26 mouse cellular contexts compared by ENCODE assay signal in genomic region chr8:75039754-75040153, GRCm38 (mm10). TPM values are rescaled to one million over a fixed set of nuclear protein-coding genes. Genes with fewer than 3 reads are reported as not detected.
DNase-seq lines count a peak whose midpoint lies in the region; ATAC-seq and TF ChIP-seq lines count a peak whose summit lies in the region.
"Had no signal": no experiment of that assay in that cellular context is flagged by ENCODE, and none has a peak within 500 bp of the region (broad histone marks: within the 10 kb centered on the region; RNA-seq: fewer than 3 reads in every experiment).

No protein-coding gene starts in this region.

- no peaks in the 10 kb centered on the region for H3K9me3 ChIP-seq in heart, embryonic 15.5 days (replicated peaks)
- H3K9me3 ChIP-seq: hindbrain, embryonic 15.5 days; intestine, embryonic 15.5 days; liver, embryonic 13.5 days; neural tube, embryonic 15.5 days had no signal

- intact Hi-C loops in gastrocnemius, adult 2 months (cut with DNase I) = loop anchor here (5.0 kb wide), 1 partner anchor 53 kb away; the partner anchor contains the start of gene Hmox1

- WGBS in heart, embryonic 15.5 days = 46% methylated on average over 1 of the region's 1 CpGs

- DNase-seq in gastrocnemius, adult 2 months = no peak
- DNase-seq in gastrocnemius, postnatal 25 days = no peak
- no peak for DNase-seq in heart, adult 9 months (ENCODE audit: low spot score in 2 of 2)
- peak; percentile 51 for DNase-seq in lung, postnatal 25 days (ENCODE audit: low spot score)
- DNase-seq in lung, postnatal 10 days = no peak
- no peak for DNase-seq in cerebellum, adult 18-20 months
- DNase-seq: adrenal gland, postnatal 10 days; cerebellum, postnatal 10 days; embryo, embryonic 11 days; forebrain, postnatal 0 days; kidney, adult 9 months; kidney, postnatal 25 days; layer of hippocampus, adult 9-11 months; left cerebral cortex, postnatal 4 days; liver, embryonic 13.5 days; midbrain, embryonic 14.5 days; right cerebral cortex, adult 18-20 months had no signal

- no peak overlapping the region for H3K4me3 ChIP-seq in gastrocnemius, adult 2 months
- no peak overlapping the region for H3K4me3 ChIP-seq in heart, embryonic 15.5 days
- H3K4me3 ChIP-seq: hindbrain, embryonic 15.5 days; intestine, embryonic 15.5 days; left cerebral cortex, adult 2 months; liver, embryonic 13.5 days; neural tube, embryonic 15.5 days had no signal

- no peaks in the 10 kb centered on the region for H3K36me3 ChIP-seq in heart, embryonic 15.5 days
- H3K36me3 ChIP-seq: hindbrain, embryonic 15.5 days; intestine, embryonic 15.5 days; liver, embryonic 13.5 days; neural tube, embryonic 15.5 days had no signal

- H3K4me2 ChIP-seq in heart, embryonic 15.5 days = no peak overlapping the region
- H3K4me2 ChIP-seq: hindbrain, embryonic 15.5 days; intestine, embryonic 15.5 days; liver, embryonic 13.5 days; neural tube, embryonic 15.5 days had no signal

- no peak for TF ChIP-seq CTCF in gastrocnemius, adult 2 months (IDR thresholded peaks at IDR 0.05)

- H3K27me3 ChIP-seq in heart, embryonic 15.5 days = no peaks in the 10 kb centered on the region
- H3K27me3 ChIP-seq: hindbrain, embryonic 15.5 days; intestine, embryonic 15.5 days; liver, embryonic 13.5 days; neural tube, embryonic 15.5 days; Patski had no signal

- ATAC-seq in heart, embryonic 15.5 days (replicated peaks; ENCODE audit: insufficient number of reproducible peaks, insufficient read depth, low FRiP score, low read depth) = no peak
- peak; percentile 17; the same call in 1 of the 2 replicates for ATAC-seq in neutrophil, adult 5-6 weeks (ENCODE audit: extremely low read depth, insufficient number of reproducible peaks, low FRiP score, poor library complexity, severe bottlenecking)
- ATAC-seq: activated CD4-positive, CD25-positive, alpha-beta regulatory T cell, adult 4 months; CD4-positive, CD25-positive, alpha-beta regulatory T cell, adult 4 months; forebrain, postnatal 0 days; intestine, embryonic 15.5 days; Patski had no signal

- no peak overlapping the region for H3K9ac ChIP-seq in heart, embryonic 15.5 days
- H3K9ac ChIP-seq: forebrain, postnatal 0 days; hindbrain, embryonic 15.5 days; intestine, embryonic 15.5 days; liver, embryonic 13.5 days; neural tube, embryonic 15.5 days had no signal

- peak overlapping the region; percentile 80 for H3K27ac ChIP-seq in gastrocnemius, adult 2 months
- H3K27ac ChIP-seq in heart, embryonic 15.5 days = peak overlapping the region; percentile 92
- H3K27ac ChIP-seq: hindbrain, embryonic 15.5 days; intestine, embryonic 15.5 days; left cerebral cortex, adult 2 months; liver, embryonic 13.5 days; neural tube, embryonic 15.5 days had no signal

- H3K4me1 ChIP-seq in heart, embryonic 15.5 days (replicated peaks) = peaks cover 48% of the 10 kb centered on the region

RNA-seq across cellular contexts. Expression of gene Tom1, which starts 6.2 kb away (rescaled TPM):
- 10 to 100 TPM; 45.9 to 49.7 TPM for total RNA-seq in gastrocnemius, adult 2 months (2021)
- total RNA-seq in gastrocnemius, postnatal 25 days (2021) = 10 to 100 TPM; 38.6 to 47.8 TPM
- 41.3 and 46.9 TPM in 2 replicates for polyA plus RNA-seq in heart, embryonic 15.5 days (2015; fragmentation: Nextera tagmentation; extraction: Ambion mirVana)
- total RNA-seq in neutrophil, adult 5-6 weeks (2017) = 10.3 and 11.6 TPM in 2 replicates

RNA-seq across cellular contexts. Expression of gene Hmgxb4, which starts 46.6 kb away (rescaled TPM):
- 1 to 10 TPM; 8.3 to 9.9 TPM for total RNA-seq in gastrocnemius, adult 2 months (2021)
- total RNA-seq in gastrocnemius, postnatal 25 days (2021) = 1 to 10 TPM; 7.2 to 8.6 TPM
- polyA plus RNA-seq in heart, embryonic 15.5 days (2015; fragmentation: Nextera tagmentation; extraction: Ambion mirVana) = 18.2 and 18.3 TPM in 2 replicates
- total RNA-seq in neutrophil, adult 5-6 weeks (2017) = 41.5 and 60.6 TPM in 2 replicates

RNA-seq across cellular contexts. Expression of gene Hmox1, which starts 53.7 kb away (rescaled TPM):
- total RNA-seq in gastrocnemius, adult 2 months (2021) = 1 to 10 TPM; 5.8 to 7.4 TPM
- 1 to 10 TPM; 4.0 to 7.4 TPM for total RNA-seq in gastrocnemius, postnatal 25 days (2021)
- polyA plus RNA-seq in heart, embryonic 15.5 days (2015; fragmentation: Nextera tagmentation; extraction: Ambion mirVana) = 16.3 and 23.6 TPM in 2 replicates
- total RNA-seq in neutrophil, adult 5-6 weeks (2017) = 33.3 and 40.8 TPM in 2 replicates
